14 mouse cellular contexts compared by ENCODE assay signal in genomic region chr5:37828591-37829295, GRCm38 (mm10). TPM values are rescaled to one million over a fixed set of nuclear protein-coding genes. Genes with fewer than 3 reads are reported as not detected.
DNase-seq lines count a peak whose midpoint lies in the region; ATAC-seq lines count a peak whose summit lies in the region.
"Had no signal": no experiment of that assay in that cellular context is flagged by ENCODE, and none has a peak within 500 bp of the region (broad histone marks: within the 10 kb centered on the region; RNA-seq: fewer than 3 reads in every experiment).

No protein-coding gene starts in this region.

- peaks cover 90% of the 10 kb centered on the region for H3K27me3 ChIP-seq in hindbrain, embryonic 11.5 days (ENCODE audit: control insufficient read depth, insufficient read depth, low read length)
- H3K27me3 ChIP-seq in hindbrain, embryonic 14.5 days (ENCODE audit: control insufficient read depth, insufficient read depth, low read length), result peaks cover 94% of the 10 kb centered on the region
- peaks cover 52% of the 10 kb centered on the region for H3K27me3 ChIP-seq in embryonic facial prominence, embryonic 11.5 days (ENCODE audit: control insufficient read depth, insufficient read depth, low read length)
- H3K27me3 ChIP-seq in kidney, embryonic 16.5 days (ENCODE audit: insufficient read depth, low read length), result peaks cover 97% of the 10 kb centered on the region

- no peaks in the 10 kb centered on the region for H3K9me3 ChIP-seq in hindbrain, embryonic 11.5 days (ENCODE audit: control insufficient read depth, low read length)
- no peaks in the 10 kb centered on the region for H3K9me3 ChIP-seq in hindbrain, embryonic 14.5 days (ENCODE audit: control insufficient read depth, low read length)
- no peaks in the 10 kb centered on the region for H3K9me3 ChIP-seq in embryonic facial prominence, embryonic 11.5 days (replicated peaks; ENCODE audit: control insufficient read depth, low read length)
- H3K9me3 ChIP-seq in kidney, embryonic 16.5 days (ENCODE audit: low read length), result peaks cover 6% of the 10 kb centered on the region
- H3K9me3 ChIP-seq: stomach, embryonic 15.5 days had no signal

- H3K4me1 ChIP-seq in hindbrain, embryonic 11.5 days (replicated peaks; ENCODE audit: control insufficient read depth, insufficient read depth, low read length), result peaks cover 17% of the 10 kb centered on the region
- peaks cover 12% of the 10 kb centered on the region; the same call in 1 of the 2 replicates for H3K4me1 ChIP-seq in hindbrain, embryonic 14.5 days (replicated peaks; ENCODE audit: control insufficient read depth, insufficient read depth, low read length)
- peaks cover 5% of the 10 kb centered on the region; the same call in 1 of the 2 replicates for H3K4me1 ChIP-seq in embryonic facial prominence, embryonic 11.5 days (ENCODE audit: control insufficient read depth, insufficient read depth, low read length)
- peaks cover 12% of the 10 kb centered on the region for H3K4me1 ChIP-seq in kidney, embryonic 16.5 days (ENCODE audit: insufficient read depth, low read length)

- no peak overlapping the region for H3K27ac ChIP-seq in hindbrain, embryonic 11.5 days (ENCODE audit: low read depth, low read length)
- H3K27ac ChIP-seq in hindbrain, embryonic 14.5 days, result no peak overlapping the region
- peak overlapping the region; percentile 77; the same call in 1 of the 2 replicates for H3K27ac ChIP-seq in embryonic facial prominence, embryonic 11.5 days (replicated peaks; ENCODE audit: low read depth, low read length)
- no peak overlapping the region for H3K27ac ChIP-seq in kidney, embryonic 16.5 days (ENCODE audit: low read length)
- H3K27ac ChIP-seq: gastrocnemius, adult 2 months; stomach, embryonic 15.5 days had no signal

- no peaks in the 10 kb centered on the region for H3K36me3 ChIP-seq in hindbrain, embryonic 11.5 days (ENCODE audit: control insufficient read depth, insufficient read depth, low read length)
- no peaks in the 10 kb centered on the region for H3K36me3 ChIP-seq in hindbrain, embryonic 14.5 days (replicated peaks; ENCODE audit: control insufficient read depth, insufficient read depth)
- no peaks in the 10 kb centered on the region for H3K36me3 ChIP-seq in embryonic facial prominence, embryonic 11.5 days (replicated peaks; ENCODE audit: control insufficient read depth, insufficient read depth, low read depth, low read length)
- no peaks in the 10 kb centered on the region for H3K36me3 ChIP-seq in kidney, embryonic 16.5 days (ENCODE audit: insufficient read depth, low read length)
- H3K36me3 ChIP-seq: stomach, embryonic 15.5 days had no signal

- ATAC-seq in hindbrain, embryonic 11.5 days (ENCODE audit: low FRiP score), result no peak
- no peak for ATAC-seq in hindbrain, embryonic 14.5 days (ENCODE audit: low FRiP score)
- no peak for ATAC-seq in embryonic facial prominence, embryonic 11.5 days (replicated peaks; ENCODE audit: insufficient number of reproducible peaks, low FRiP score, low TSS enrichment, low read depth)
- no peak for ATAC-seq in kidney, embryonic 16.5 days (ENCODE audit: low FRiP score, low TSS enrichment)
- ATAC-seq: liver, postnatal 0 days had no signal

- peak overlapping the region; percentile 40 for H3K4me2 ChIP-seq in hindbrain, embryonic 11.5 days (replicated peaks; ENCODE audit: low read depth, low read length)
- H3K4me2 ChIP-seq in hindbrain, embryonic 14.5 days (replicated peaks), result no peak overlapping the region
- H3K4me2 ChIP-seq in embryonic facial prominence, embryonic 11.5 days (ENCODE audit: low read depth, low read length), result peak overlapping the region; percentile 62
- H3K4me2 ChIP-seq in kidney, embryonic 16.5 days (replicated peaks; ENCODE audit: low read depth, low read length), result no peak overlapping the region
- H3K4me2 ChIP-seq: stomach, embryonic 15.5 days had no signal

- no peak overlapping the region for H3K9ac ChIP-seq in hindbrain, embryonic 11.5 days (ENCODE audit: low read depth, low read length)
- no peak overlapping the region for H3K9ac ChIP-seq in hindbrain, embryonic 14.5 days
- peak overlapping the region; percentile 60; the same call in 1 of the 2 replicates for H3K9ac ChIP-seq in embryonic facial prominence, embryonic 11.5 days (replicated peaks; ENCODE audit: low read length)
- H3K9ac ChIP-seq in kidney, embryonic 16.5 days (replicated peaks; ENCODE audit: low read length), result no peak overlapping the region
- H3K9ac ChIP-seq: liver, postnatal 0 days; stomach, embryonic 15.5 days had no signal

- intact Hi-C loops in gastrocnemius, postnatal 14 days (cut with DNase I; ENCODE audit: low total_unique reads), result no loop called here

- H3K4me3 ChIP-seq in hindbrain, embryonic 11.5 days (ENCODE audit: low read depth, low read length), result no peak overlapping the region
- no peak overlapping the region for H3K4me3 ChIP-seq in hindbrain, embryonic 14.5 days (replicated peaks; ENCODE audit: low read length)
- no peak overlapping the region for H3K4me3 ChIP-seq in embryonic facial prominence, embryonic 11.5 days (ENCODE audit: low read depth, low read length)
- no peak overlapping the region for H3K4me3 ChIP-seq in kidney, embryonic 16.5 days (ENCODE audit: low read length)
- H3K4me3 ChIP-seq: gastrocnemius, adult 2 months; stomach, embryonic 15.5 days had no signal

- DNase-seq in hindbrain, embryonic 11.5 days (ENCODE audit: low spot score), result peak; percentile 68
- DNase-seq in hindbrain, embryonic 14.5 days (ENCODE audit: low spot score), result no peak
- DNase-seq in R1 (ENCODE audit: low read depth, low spot score), result peak; percentile 51
- DNase-seq in embryonic facial prominence, embryonic 11.5 days (ENCODE audit: low spot score), result peak; percentile 69
- peak; percentile 39 for DNase-seq in mesoderm, embryonic 11.5 days (ENCODE audit: low read depth, low spot score)
- no peak for DNase-seq in gastrocnemius, postnatal 14 days
- no peak for DNase-seq in adrenal gland, postnatal 10 days
- DNase-seq: cerebellum, adult 18-20 months; gastrocnemius, adult 2 months; liver, postnatal 0 days; right cerebral cortex, postnatal 4 days had no signal

- WGBS in hindbrain, embryonic 11.5 days, result under 1% methylated on average over 35 of the region's 35 CpGs
- WGBS in hindbrain, embryonic 14.5 days, result 2% methylated on average over 35 of the region's 35 CpGs
- WGBS in embryonic facial prominence, embryonic 11.5 days, result under 1% methylated on average over 35 of the region's 35 CpGs
- WGBS in kidney, embryonic 16.5 days, result under 1% methylated on average over 35 of the region's 35 CpGs

RNA-seq across cellular contexts. Expression of gene Msx1, which starts 4.4 kb away (rescaled TPM):
- 103 and 121 TPM in 2 replicates for polyA plus RNA-seq in hindbrain, embryonic 11.5 days (2014; fragmentation: Nextera tagmentation; extraction: Ambion mirVana)
- 25.4 and 37.4 TPM in 2 replicates for polyA plus RNA-seq in hindbrain, embryonic 14.5 days (2014; fragmentation: Nextera tagmentation; extraction: Ambion mirVana)
- 330 and 367 TPM in 2 replicates for polyA plus RNA-seq in embryonic facial prominence, embryonic 11.5 days (2014; fragmentation: Nextera tagmentation; extraction: Ambion mirVana)
- polyA plus RNA-seq in kidney, embryonic 16.5 days (2015; fragmentation: Nextera tagmentation; extraction: Ambion mirVana), result 1.9 and 3.9 TPM in 2 replicates
- 1 to 10 TPM; 2.9 to 3.8 TPM for total RNA-seq in gastrocnemius, postnatal 14 days (2021)
- 1 to 10 TPM; 1.9 to 2.5 TPM for total RNA-seq in adrenal gland, postnatal 10 days (2021)
- total RNA-seq: neutrophil, adult 5-6 weeks had no signal
- polyA plus RNA-seq: liver, postnatal 0 days had no signal

Comparison
In these comparisons a context has a peak if more than half of its experiments do, and no peak if none do; other contexts are left out.
1. DNase-seq: peak in hindbrain, embryonic 11.5 days (single experiment), R1 (single experiment), embryonic facial prominence, embryonic 11.5 days (single experiment) and mesoderm, embryonic 11.5 days (single experiment); none in hindbrain, embryonic 14.5 days (single experiment), gastrocnemius, postnatal 14 days (single experiment) and adrenal gland, postnatal 10 days (single experiment).
2. H3K4me2 ChIP-seq: peak in hindbrain, embryonic 11.5 days (single experiment) and embryonic facial prominence, embryonic 11.5 days (single experiment); none in hindbrain, embryonic 14.5 days (single experiment) and kidney, embryonic 16.5 days (single experiment).